Mouse (Mus musculus) heart, postnatal 0 days (tissue): ENCODE measurements around the gene Pcgf5.

Source experiments
- CTCF ChIP-seq: IDR thresholded peaks from 2 replicates; pipeline ENCODE4 v1.5.1; 2016; ENCODE audit warnings: antibody characterized with exemption, control low read depth, low read depth
- EP300 ChIP-seq: IDR thresholded peaks from 2 replicates; pipeline ENCODE4 v1.6.1; 2016; ENCODE audit warnings: antibody characterized with exemption, low read depth

- TF ChIP-seq CTCF (no peak), EP300 (no peak)
Observed at GRCm38 (mm10) chr19:36477684-36478083, 129.6 kb downstream of the Pcgf5 start.
